Mouse (Mus musculus): ENCODE measurements around the gene Pgap3.

DNA sequence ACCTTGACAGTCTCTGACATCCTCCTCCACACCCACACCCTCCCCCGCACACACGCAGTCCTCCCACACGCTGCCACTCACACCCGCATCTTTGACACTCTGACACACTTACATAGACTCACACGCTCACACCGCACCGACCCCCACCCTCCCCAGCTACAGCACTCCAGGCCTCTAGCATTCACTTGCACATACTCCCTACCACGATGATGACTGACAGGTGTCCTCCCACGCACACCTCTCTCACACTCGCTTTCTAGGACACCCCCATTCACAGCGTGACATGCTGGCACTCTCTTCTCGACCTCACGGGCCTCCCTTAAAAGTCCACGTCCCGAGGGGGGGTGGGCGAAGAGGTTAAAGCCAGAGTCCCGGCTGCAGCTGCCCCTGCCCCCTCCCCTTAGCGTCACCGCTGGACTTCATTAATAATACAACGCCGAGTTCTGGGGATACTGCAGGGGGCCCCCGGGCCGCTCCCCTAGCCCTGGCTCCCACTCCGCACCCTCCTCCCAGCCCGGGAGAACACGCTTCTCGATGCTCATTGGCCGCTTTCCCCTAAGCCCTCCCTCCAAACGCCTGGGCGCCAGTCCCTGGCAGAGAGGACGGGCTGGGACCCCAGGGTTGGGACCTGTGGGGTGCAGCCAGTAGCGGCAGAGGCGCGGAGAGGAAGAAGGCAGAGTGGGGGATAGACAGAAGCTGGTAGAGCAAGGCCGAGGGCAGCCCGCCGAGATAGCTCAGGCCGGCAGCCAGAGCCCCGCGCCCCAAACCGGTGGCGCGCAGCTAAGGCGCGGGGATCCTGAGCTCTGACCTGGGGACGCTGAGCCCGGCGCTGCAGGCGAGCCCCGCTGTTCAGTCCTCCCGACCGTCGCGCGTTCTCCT is 52.0 kb downstream of the Pgap3 start, which contains the start of gene Ppp1r1b:
- TF ChIP-seq CTCF (IDR thresholded peaks at IDR 0.05; ENCODE audit: borderline replicate concordance, insufficient read depth, low read depth, low read length) (no peak), POLR2A (IDR thresholded peaks at IDR 0.05; ENCODE audit: borderline replicate concordance, insufficient read depth, low read length) (no peak)
